Mouse (Mus musculus): ENCODE data around the gene Dctpp1.

The Dctpp1 gene

GRCm38 (mm10) chr7:127231826-127232621 lies 28.5 kb downstream of the Dctpp1 start:
- no peak for DNase-seq (ENCODE audit: low spot score)

GRCm38 (mm10) chr7:127231376-127231775 lies 29.1 kb downstream of the Dctpp1 start:
- DNase-seq (ENCODE audit: low spot score) = no peak

GRCm38 (mm10) chr7:127228615-127229303 lies 31.8 kb downstream of the Dctpp1 start:
- peak; percentile 68 for DNase-seq (ENCODE audit: low spot score)

GRCm38 (mm10) chr7:127225147-127225995 lies 35.1 kb downstream of the Dctpp1 start:
- no peak for DNase-seq (ENCODE audit: low spot score)

GRCm38 (mm10) chr7:127224616-127225015 lies 35.9 kb downstream of the Dctpp1 start:
- no peak for DNase-seq (ENCODE audit: low spot score)

GRCm38 (mm10) chr7:127223515-127224478 lies 36.7 kb downstream of the Dctpp1 start:
- peak; percentile 57 for DNase-seq (ENCODE audit: low spot score)

- no peak for DNase-seq (ENCODE audit: low spot score)
Measured at GRCm38 (mm10) chr7:127223106-127223505, 37.4 kb downstream of the Dctpp1 start.

- DNase-seq (ENCODE audit: low spot score) = no peak
Measured at GRCm38 (mm10) chr7:127220440-127220839, 40.1 kb downstream of the Dctpp1 start.

- DNase-seq (ENCODE audit: low spot score) = no peak
Measured at GRCm38 (mm10) chr7:127218670-127219069, 41.8 kb downstream of the Dctpp1 start.

GRCm38 (mm10) chr7:127217901-127218642 lies 42.4 kb downstream of the Dctpp1 start:
- DNase-seq (ENCODE audit: low spot score) = no peak

- no peak for DNase-seq (ENCODE audit: low spot score)
Measured at GRCm38 (mm10) chr7:127217475-127217874, 43.0 kb downstream of the Dctpp1 start.

GRCm38 (mm10) chr7:127216307-127216706 lies 44.2 kb downstream of the Dctpp1 start:
- no peak for DNase-seq (ENCODE audit: low spot score)

- peak; percentile 68 for DNase-seq (ENCODE audit: low spot score)
Measured at GRCm38 (mm10) chr7:127214981-127215871, 45.3 kb downstream of the Dctpp1 start.

GRCm38 (mm10) chr7:127214521-127214920 lies 46.0 kb downstream of the Dctpp1 start:
- peak; percentile 24 for DNase-seq (ENCODE audit: low spot score)

- no peak for DNase-seq (ENCODE audit: low spot score)
Measured at GRCm38 (mm10) chr7:127213930-127214329, 46.6 kb downstream of the Dctpp1 start.

GRCm38 (mm10) chr7:127213485-127213884 lies 47.0 kb downstream of the Dctpp1 start:
- no peak for DNase-seq (ENCODE audit: low spot score)

- no peak for DNase-seq (ENCODE audit: low spot score)
Measured at GRCm38 (mm10) chr7:127212432-127213250, 47.9 kb downstream of the Dctpp1 start.

GRCm38 (mm10) chr7:127211014-127211745 lies 49.3 kb downstream of the Dctpp1 start:
- DNase-seq (ENCODE audit: low spot score) = no peak
